Mouse (Mus musculus): ENCODE results near the gene Plekhg1. TPM values are rescaled to one million over a fixed set of nuclear protein-coding genes. Genes with fewer than 3 reads are reported as not detected.

Plekhg1 gene
- total RNA-seq (2023) = 10 to 100 TPM; 24.0 to 27.3 TPM

DNA sequence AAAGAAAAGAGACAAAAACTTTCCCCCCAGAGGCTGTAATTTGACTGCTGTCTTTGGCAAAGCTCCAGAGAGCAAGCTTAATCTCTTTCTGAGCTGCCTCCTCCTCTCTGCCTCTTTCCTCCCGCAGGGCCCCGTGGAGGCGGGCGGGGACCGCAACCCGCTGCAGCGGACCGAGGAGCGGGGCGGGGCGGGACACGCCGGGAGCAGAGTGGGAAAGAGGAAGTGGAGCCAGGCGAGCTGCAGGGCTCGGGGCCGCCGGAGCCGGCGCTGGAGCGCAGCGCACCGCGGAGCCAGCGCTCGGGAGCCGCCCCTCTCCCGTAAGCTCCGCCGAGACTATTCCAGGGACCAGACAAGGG is at the start of gene Plekhg1:
Plekhg1 (plus strand) TSS at position 217 of the 356 bp plus-strand sequence.

DNA sequence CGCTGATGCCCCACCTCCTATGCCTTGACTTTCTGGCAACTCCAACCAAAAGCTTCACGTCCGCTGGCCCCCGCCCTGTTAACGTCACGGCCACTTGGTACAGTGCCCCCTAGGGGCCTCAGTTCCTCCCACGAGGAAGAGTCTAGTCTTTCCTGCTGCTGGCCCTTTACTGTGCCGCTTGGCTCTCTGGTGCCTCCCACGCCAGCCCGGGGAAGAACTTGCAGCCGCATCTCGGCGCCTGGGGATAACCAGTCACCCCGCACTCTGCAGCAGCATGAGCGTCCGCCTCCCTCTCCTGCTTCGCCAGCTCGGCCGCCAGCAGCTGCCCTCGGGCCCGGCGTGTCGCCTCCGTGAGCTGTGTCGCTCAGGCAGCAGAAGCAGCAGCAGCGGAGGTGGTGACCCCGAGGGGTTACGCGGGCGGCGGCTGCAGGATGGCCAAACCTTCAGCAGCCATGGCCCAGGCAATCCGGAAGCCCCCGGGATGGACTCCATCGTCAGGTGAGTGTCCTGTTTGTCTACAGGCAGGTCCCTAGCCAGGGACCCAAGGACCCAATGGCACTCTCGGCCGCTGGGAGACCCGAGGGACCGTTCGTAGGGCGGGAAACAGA is 232.9 kb downstream of the Plekhg1 start, which contains the start of gene Mthfd1l:
Mthfd1l (plus strand) TSS at position 138 of the 608 bp plus-strand sequence.

Other genes with a start within 250 kb of the Plekhg1 start
- gene Iyd, start 200.1 kb upstream of the Plekhg1 start, total RNA-seq (2023) = not detected
- gene Mthfd1l, start 232.8 kb downstream of the Plekhg1 start, total RNA-seq (2023) = 10 to 100 TPM; 14.4 to 16.6 TPM

Measured in monocyte, adult 59 days (primary cell).